Mouse (Mus musculus) gastrocnemius, adult 8-10 months (tissue): Measurements from ENCODE around the gene Rps3. TPM values are rescaled to one million over a fixed set of nuclear protein-coding genes. Genes with fewer than 3 reads are reported as not detected.

Source experiments
- DNase-seq, 2 experiments: peaks; one replicate each; pipeline ENCODE4 v3.0.0; 2022; ENCODE audit warnings: low spot score in 2 of 2
- total RNA-seq, 4 experiments: library from RNA; stranded (reverse); gene quantifications; 2 replicates each; pipeline ENCODE4 v1.2.4; 2022

Gene Rps3
- total RNA-seq, 4 experiments from 2014 or later: 272 to 331 (median 278) TPM

GRCm38 (mm10) chr7:99443164-99443563, 40.4 kb downstream of the Rps3 start:
- no peak for DNase-seq

DNA sequence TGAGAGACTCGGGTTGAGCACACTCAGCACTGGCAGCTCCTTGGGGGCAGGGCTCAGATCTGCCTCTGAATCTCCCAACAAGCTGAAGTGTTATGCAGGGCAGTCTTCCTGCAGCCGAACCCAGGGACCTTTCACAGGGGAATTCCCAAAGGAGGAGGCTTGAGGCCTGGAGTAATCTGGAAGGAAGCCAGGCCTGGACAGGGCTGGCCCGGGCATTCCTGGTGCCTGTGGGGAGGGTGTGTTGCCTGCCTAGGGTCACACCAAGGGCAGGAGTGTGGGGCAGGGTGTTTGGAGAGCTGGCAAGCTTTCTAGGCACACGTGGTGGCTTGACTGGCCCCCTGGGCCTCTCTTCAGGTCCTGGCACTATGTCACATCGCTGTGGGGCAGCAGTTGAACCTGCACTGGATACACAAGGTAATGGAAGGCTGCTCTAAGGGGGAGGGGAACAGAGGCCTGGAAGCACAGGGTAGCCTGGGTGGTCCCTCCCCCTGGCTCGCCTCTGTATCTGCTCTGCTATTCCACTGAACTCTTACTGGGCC, 41.9 kb downstream of the Rps3 start:
- DNase-seq: no peak

GRCm38 (mm10) chr7:99438881-99439280, 44.7 kb downstream of the Rps3 start:
- DNase-seq: no peak

DNA sequence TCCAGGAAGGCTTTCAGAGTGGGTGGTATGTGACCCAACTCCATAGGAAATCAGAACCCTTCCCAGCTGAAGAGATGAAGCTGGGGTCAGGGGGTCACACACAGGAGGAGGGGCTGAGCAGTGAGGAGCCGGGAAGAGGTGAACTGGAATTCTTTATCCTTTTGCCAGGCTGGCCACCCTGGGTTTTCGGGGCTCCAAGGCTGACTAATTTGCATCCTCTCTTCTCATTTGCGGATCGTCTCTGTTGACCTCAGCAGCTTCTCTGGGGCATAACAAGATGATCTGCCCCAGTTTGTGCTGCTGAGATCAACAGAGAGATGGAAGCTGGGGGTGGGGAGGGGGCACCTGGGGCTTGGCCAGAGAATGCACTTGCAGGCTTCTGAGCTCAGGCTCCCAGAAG, 47.0 kb downstream of the Rps3 start:
- DNase-seq: no peak

- no peak for DNase-seq
These were observed 48.8 kb downstream of the Rps3 start for GRCm38 (mm10) chr7:99434672-99435250.

GRCm38 (mm10) chr7:99432863-99433262, 50.7 kb downstream of the Rps3 start:
- no peak for DNase-seq

DNA sequence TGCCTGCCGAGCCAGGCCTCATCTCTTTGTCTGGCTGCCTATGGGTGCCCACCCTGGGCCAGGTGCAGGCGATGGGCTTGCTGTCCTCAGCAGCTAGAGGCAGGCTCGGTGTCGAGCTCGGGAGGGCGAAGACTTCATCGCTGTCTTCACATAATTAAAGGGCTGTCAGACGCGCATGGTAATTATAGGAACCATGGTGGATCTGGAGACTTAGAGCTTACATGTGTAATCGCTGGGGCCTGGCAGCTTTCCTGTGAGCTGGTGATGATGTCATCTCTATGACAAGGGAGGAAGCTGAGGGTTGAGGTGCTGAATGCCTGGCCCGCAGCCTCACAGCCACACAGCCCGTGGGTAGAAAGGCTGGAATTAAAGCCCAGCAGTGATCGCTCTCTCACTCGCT, 51.3 kb downstream of the Rps3 start:
- no peak for DNase-seq

- DNase-seq: no peak
These were observed 53.3 kb downstream of the Rps3 start for GRCm38 (mm10) chr7:99430246-99430645.

GRCm38 (mm10) chr7:99429786-99430185, 53.8 kb downstream of the Rps3 start:
- no peak for DNase-seq

GRCm38 (mm10) chr7:99428836-99429235, 54.7 kb downstream of the Rps3 start:
- no peak for DNase-seq

DNA sequence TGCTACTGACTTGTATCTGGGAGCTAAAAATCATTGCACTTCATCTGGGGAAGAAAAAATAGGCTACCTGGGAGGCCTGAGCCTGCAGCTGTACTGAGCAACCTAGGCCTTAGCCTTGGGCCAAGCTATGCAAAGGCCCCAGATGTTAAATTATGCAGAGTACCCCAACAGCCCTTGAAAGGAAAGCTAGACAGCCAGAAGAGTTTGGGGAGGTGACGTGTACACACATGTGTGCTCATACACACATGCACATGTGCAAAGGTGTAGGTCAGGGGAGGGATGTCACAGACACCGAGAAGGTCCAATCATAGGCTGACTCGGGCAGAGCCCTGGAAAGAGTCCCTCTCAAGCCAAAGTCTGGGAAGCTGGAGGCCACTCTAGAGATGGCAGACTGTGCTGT, 55.6 kb downstream of the Rps3 start:
- DNase-seq: no peak

Other genes with a start within 250 kb of the Rps3 start
- gene Mogat2, start 245.1 kb downstream of the Rps3 start, total RNA-seq: not detected
- 1 to 10 TPM; 1.5 to 2.8 (median 2.1) TPM for gene Map6, start 216.3 kb downstream of the Rps3 start, total RNA-seq
- 10 to 100 TPM; 26.1 to 49.0 (median 33.7) TPM for gene Serpinh1, start 130.5 kb downstream of the Rps3 start, total RNA-seq
- gene Gdpd5, start 102.3 kb downstream of the Rps3 start, total RNA-seq: 1 to 10 TPM; 5.0 to 5.9 (median 5.1) TPM
- gene Klhl35, start 17.7 kb downstream of the Rps3 start, total RNA-seq: not detected
- 10 to 100 TPM; 11.9 to 14.3 (median 12.7) TPM for gene Arrb1, start 51.7 kb upstream of the Rps3 start, total RNA-seq
- gene Tpbgl, start 143.4 kb upstream of the Rps3 start, total RNA-seq: 10 to 100 TPM; 52.4 to 77.6 (median 63.1) TPM
- 1 to 10 TPM; 2.5 to 5.8 (median 4.3) TPM for gene Slco2b1, start 227.6 kb upstream of the Rps3 start, total RNA-seq
- gene Olfr520, start 246.5 kb upstream of the Rps3 start, total RNA-seq: under 1 TPM in 1 of 4 experiments, not detected in 3; 0.52 TPM